Mouse (Mus musculus) megakaryocyte progenitor cell, adult 5-6 weeks (primary cell): ENCODE measurements around the gene Ckap4. TPM values are rescaled to one million over a fixed set of nuclear protein-coding genes. Genes with fewer than 3 reads are reported as not detected.
"Not testable (repeated sequence)": the region's sequence is repeated elsewhere in the genome, so short reads cannot be mapped to it uniquely, and the experiment has no call there.

Experiments
- ATAC-seq: replicated peaks from 2 replicates; pipeline ENCODE4 v1.8.0; 2016; ENCODE audit warnings: mild to moderate bottlenecking, moderate TSS enrichment, inconsistent platforms; ENCODE audit not compliant: poor library complexity
- total RNA-seq, 2 experiments: library from RNA; stranded (forward) in 1 of 2; stranded (reverse) in 1 of 2; fragments of 157-497, 149-512 nt in 1 of 2; fragments of 200-1000 nt in 1 of 2; gene quantifications; 2 replicates each; pipeline versions ENCODE4 v1.2.3 to v1.2.4; 2015 to 2017

Ckap4 gene
- total RNA-seq, 2 experiments from 2014 or later, result 70.0 to 72.5 TPM

GRCm38 (mm10) chr10:84549920-84550293 is 16.0 kb upstream of the Ckap4 start:
- peak; percentile 85 for ATAC-seq

DNA sequence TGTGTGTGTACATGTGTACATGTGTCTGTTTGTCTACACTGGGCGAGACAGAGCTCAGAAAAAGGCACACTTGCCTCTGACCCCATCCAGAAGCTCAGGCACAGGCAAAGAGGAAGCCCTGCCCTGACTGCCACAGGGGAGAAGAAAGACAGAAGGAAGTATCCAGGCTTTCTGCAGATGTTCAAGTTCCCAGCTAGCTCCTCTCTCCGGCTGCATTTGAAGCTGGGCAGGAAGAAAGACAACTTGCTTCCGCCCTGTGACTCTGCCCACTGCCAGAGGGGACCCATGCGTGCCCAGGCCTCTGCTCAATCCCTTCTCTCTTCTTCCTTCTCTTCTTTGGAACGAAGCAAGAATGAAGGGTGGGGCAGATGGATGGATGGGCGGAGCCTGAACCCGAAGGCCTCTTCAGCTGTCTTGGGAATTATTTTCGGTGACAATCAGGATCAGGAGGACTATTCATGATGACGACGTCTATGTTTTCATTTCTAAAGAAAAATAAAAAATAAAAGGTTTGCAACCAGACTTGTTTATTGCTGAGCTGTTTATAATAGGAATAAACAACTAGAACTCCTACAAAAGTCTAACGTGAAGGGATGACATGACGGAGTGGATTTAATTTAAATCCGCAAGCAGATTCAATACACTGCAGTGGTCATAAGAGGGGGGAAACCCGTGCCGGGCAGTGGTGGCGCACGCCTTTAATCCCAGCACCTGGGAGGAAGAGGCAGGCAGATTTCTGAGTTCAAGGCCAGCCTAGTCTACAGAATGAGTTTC is 15.5 kb upstream of the Ckap4 start:
- peak; percentile 74 for ATAC-seq

DNA sequence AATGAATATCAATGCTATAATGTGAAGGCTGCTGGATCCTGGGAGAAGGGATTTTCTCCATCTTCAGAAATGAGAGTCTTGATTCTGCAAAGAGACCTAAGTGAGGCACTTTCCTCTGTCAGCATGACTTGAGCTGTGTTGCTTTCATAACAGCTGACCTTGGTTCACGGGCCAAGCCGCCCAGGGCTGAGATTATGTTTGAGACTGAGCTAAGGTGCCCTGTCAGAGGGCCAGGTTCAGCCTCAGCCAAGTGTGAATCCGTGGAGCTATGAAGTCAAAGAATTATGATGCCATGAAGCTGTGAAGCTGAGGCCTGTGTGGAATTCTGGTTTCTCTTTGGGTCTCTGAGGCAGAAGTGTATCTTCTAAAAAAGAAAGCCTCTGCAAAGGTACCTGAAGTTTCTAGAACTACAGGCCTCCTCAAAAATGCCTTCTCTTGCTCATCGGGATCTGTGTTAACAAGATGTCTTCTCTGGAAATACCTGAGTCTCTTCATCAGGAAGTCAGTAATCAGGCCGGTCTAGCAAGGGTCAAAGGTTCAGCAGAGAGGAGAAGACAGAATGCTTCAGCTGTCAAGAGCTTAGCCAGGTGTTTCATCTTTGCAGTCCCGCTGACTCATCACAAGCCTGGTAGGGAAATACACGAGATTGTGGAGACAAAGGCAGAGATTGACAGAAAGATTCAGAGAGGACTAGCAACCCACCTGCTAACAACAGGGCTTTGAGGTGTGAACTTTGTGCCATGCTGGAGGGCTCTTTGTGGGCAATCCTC is 11.2 kb upstream of the Ckap4 start:
- ATAC-seq, result no peak

- ATAC-seq, result peak; percentile 82
Observed at GRCm38 (mm10) chr10:84542802-84543658, 9.2 kb upstream of the Ckap4 start.

DNA sequence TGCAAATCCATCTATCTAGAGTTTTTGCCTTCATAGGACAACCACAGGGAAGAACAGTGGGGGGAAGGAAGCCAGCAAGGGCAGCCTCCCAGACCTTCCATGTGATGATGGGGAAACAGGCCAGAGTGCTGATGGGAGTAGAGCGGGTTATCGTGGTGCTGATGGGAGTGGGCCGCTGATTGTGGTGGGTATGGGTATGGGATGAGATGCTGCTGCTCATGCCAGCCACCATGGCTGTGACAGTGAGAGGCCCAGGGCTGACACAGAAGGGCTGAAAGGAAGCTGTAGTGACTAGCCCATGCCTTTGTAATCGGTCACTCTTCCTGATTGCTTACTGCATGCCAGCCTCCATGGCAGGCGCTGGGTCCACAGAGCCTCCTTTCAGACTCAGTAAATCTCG is 5.8 kb upstream of the Ckap4 start:
- no peak for ATAC-seq

DNA sequence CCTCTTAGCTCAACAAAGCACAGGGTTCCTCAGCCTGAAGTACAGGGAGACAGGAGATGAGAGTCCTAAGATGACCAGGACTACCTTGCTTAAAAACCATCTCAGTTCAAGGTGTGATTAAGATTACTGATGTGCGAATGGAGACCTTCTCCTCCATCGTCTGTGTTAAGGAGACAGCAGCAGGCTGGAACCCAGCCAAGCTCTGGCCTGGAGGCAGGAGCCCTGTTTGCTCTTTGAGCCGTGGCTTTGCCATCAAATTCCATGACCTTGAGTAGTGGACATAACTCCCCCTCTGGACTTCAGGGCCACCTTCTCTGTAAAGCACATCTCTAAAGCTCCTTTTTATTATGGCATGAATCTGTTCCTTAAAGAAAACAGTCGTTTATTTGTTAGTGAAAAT is 2.0 kb upstream of the Ckap4 start:
- no peak for ATAC-seq

DNA sequence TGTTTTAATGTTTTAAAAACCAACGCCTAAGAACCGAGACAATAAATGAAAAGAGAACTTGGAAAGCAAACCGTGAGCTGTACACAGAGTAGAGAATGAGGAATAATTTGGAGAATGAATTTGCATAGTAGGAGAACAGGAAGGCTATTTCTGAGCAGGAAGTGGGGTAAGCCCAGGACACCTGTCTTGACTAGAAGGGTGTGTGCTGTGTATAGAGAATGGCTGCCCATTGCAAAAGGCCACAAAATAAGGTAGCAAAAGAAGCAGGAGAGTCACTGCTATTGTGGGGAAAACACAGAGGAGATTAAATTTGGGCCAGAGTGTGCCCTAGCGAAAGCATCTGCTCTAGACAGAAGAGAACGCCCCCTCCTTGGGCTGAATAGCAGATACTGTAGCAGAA is 1.6 kb upstream of the Ckap4 start:
- ATAC-seq, result 0 out of 2 replicates have a peak, but pooled peaks have one; percentile 11

DNA sequence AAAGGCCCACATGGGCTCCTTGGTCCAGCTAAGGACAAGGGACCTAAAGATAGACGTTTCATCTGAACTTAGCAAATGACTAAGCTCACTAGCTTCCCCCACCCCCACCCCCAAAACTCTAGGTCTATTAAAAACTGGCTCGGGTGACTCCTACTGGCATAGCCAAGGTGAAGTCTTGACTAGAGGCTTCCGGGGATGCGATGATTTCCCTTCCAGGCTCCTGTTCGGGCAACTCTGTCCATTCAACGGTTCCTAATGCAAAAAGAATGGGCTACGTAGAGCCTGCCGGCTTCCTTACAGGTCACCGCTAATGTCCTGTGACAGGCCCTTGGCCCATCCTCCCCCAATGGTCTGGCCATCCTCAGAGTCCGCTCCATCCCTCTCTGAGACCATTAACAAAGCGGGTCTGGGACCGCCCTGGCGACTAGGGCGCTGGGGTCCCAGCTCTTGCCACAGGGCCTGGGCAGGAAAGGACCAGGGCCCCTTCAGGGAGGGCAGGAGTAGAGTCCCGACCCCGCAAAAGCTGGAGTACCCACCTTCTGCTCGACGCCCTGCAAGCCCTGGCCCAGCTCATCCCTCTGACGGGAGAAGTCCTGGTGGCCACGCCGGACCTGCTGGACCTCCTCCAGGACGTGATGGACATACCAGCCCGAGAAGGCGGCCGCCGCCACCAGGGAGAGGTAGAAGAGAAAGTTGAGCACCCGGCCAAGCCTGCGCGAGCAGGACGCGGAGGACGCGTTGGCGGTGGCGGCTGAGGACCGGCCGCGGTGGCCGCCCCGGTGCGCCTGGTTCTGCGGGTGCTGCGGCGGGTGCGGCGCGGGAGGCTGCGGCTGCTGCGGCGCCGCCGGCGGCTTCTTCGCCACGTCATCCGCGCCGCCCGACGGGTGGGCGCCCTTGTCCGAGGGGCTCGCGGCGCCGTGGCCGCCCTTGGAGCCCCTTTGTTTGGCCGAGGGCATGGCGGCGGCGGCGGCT is 665 bp downstream of the Ckap4 start:
- no peak for ATAC-seq

DNA sequence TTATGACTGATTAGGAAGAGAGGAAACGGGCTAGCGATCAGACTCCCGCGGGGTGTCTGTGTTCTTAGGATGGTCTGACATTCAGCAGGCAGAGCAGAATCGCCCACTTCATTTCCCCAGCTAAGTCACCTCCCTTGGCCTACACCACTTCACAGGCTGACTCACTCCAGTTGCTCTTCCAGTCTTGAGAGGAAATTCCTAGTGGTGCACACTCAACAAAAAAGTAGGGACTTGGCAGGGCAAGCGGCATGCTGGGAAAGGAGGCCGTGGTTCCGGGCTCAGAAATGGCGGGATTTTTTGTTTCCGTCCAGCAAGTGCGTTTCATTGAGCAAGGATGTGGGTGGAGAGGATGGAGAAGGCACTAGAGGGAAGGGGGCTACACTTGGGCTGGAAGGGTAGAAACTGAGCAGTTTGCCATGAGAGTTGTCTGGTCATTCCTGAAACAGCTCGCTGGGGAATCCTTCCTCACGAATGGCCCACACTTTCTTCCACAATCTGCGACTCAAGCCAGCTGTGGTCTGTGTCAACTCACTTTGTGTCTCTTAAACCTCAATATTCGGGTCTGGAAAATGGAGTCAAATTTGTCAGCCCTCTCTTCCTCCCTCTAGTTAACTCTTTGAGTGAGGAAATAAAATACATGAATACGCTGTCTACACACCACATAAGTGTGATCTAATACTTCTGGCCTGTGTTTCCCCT is 1.5 kb downstream of the Ckap4 start:
- ATAC-seq, result no peak

- no peak for ATAC-seq
Observed at GRCm38 (mm10) chr10:84531576-84531975, 2.3 kb downstream of the Ckap4 start.

- no peak for ATAC-seq
Observed at GRCm38 (mm10) chr10:84530388-84530787, 3.5 kb downstream of the Ckap4 start.

DNA sequence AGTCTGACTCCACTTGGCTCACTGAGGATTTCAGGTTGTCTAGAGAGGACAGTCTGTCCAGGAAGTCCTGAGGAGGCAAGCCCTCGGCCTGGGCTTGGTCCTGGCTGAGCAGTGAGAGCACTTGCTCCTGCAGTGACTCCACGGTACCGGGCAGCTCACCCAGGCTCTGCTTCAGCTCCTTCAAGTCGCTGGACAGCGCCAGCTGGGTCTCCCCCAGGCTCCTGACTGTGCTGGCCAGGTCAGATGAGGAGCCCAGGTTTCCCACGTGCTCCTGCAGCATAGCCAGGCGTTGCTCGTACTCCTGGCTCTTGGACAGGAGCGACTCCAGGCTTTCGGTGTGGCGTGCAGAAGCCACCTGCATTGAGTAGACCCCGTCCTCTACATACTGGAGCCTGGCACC is 6.2 kb downstream of the Ckap4 start:
- no peak for ATAC-seq

DNA sequence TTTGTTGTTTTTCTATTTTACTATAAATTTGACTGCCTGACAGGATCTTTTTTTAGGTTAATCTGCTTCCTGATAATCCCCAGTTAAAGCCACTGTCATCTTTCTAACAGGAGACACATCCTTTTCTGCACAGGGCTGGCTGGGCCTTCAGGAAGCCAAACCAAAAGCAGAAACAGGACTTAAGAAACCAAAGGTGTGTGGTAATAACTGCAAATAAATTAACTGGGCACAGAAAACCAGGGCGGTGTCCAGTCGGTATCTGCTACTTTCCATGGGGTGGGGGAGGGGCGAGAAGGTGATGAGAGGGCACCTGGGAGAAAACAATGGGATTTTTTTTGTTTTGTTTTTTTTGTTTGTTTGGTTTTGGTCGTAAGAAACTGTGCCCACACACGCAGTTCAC is 6.8 kb downstream of the Ckap4 start:
- ATAC-seq, result peak; percentile 53

DNA sequence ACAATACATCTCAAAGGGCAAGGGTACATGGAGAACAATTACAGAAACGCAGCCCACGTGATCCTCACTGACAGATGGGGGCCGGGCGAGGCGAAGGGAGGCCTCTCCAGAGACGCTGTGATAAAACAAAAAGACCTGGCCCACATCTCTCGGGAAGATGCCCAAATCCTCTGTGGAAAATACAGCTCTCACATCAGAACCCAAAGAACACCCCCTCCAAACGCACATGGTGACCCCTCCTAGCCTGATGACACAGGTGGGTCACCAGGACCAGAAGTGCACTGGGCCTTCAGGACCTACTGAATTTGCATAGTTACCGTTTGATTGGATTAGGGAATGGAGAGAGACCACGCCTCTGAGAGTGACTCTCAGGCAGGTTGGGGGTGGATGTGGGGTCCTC is 7.4 kb downstream of the Ckap4 start:
- no peak for ATAC-seq

GRCm38 (mm10) chr10:84523682-84524081 is 10.2 kb downstream of the Ckap4 start:
- ATAC-seq, result 0 out of 2 replicates have a peak, but pooled peaks have one; percentile 40

GRCm38 (mm10) chr10:84516414-84516927 is 17.4 kb downstream of the Ckap4 start:
- peak; percentile 85 for ATAC-seq

DNA sequence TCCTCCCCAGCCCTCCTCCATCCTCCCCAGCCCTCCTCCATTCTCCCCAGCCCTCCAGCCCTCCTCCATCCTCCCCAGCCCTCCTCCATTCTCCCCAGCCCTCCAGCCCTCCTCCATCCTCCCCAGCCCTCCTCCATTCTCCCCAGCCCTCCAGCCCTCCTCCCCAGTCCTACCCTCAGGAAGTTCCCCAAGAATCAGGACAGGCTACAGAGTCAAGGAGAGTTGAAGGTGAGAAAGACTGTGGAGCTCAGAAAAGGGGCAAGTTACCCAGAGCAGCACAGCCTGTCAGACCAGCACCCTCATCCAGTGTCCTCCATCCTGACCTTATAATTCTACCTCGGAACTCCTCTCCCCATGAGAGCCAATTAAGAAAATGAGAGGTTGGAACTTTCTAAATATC is 17.9 kb downstream of the Ckap4 start:
- ATAC-seq, result not testable (repeated sequence)

DNA sequence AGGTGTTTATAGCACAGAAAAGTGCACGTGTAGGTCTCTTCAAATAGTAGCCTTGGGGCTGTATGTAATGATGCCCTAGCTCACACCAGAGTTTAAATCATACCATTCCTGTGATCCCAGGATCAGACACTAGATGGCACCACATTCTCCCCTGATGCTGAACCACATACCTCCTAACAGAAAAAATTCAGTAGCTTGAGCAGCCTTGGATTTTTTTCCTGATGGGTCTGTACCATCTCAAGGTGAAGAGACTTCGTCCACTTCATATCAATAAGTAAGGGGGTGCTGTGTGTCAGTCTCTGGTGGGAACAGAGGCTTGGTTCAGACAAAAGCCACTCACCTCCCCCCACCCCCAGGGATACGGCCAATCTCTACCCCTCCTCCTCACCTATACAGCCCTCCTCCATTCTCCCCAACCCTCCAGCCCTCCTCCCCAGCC is 18.3 kb downstream of the Ckap4 start:
- ATAC-seq, result peak; percentile 73

GRCm38 (mm10) chr10:84514038-84514578 is 19.8 kb downstream of the Ckap4 start:
- peak; percentile 54 for ATAC-seq
